Mouse (Mus musculus) forebrain, embryonic 14.5 days (tissue): ENCODE measurements at regions not wholly inside any gene's neighbourhood (a gene's known extent, or its start where the extent isn't known, plus 50 kb on each side); places are given as distances from the start of the nearest gene placed in this dataset.

ENCODE experiments used
- ATAC-seq: fragments of 200-750 bp; cut with Nextera tagmentation; 2 replicates; pipeline ENCODE4 v1.8.0; 2017; ENCODE audit warnings: mild to moderate bottlenecking, moderate library complexity
- DNase-seq: peaks from one replicate; pipeline ENCODE4 v3.0.0-alpha.2; 2015; ENCODE audit warnings: low spot score
- H3K27ac ChIP-seq: fragments of 300-500 bp; sonication (generic); 2 replicates; pipeline ENCODE4 v1.5.1; 2014; ENCODE audit warnings: low read depth, mild to moderate bottlenecking, control low read depth, low read length, moderate library complexity
- H3K27me3 ChIP-seq: fragments of 300-500 bp; sonication (generic); replicated peaks from 2 replicates; pipeline ENCODE4 v1.6.1; 2014; ENCODE audit warnings: low read length, control low read depth, mixed read lengths; ENCODE audit not compliant: control insufficient read depth, insufficient read depth
- H3K36me3 ChIP-seq: fragments of 300-500 bp; sonication (generic); 2 replicates; pipeline ENCODE4 v1.6.1; 2014; ENCODE audit warnings: low read length, control low read depth; ENCODE audit not compliant: control insufficient read depth, insufficient read depth
- H3K4me1 ChIP-seq: fragments of 300-500 bp; sonication (generic); 2 replicates; pipeline ENCODE4 v1.6.1; 2014; ENCODE audit warnings: antibody characterized with exemption, low read length, control low read depth; ENCODE audit not compliant: control insufficient read depth, insufficient read depth
- H3K4me2 ChIP-seq: fragments of 300-500 bp; sonication (generic); 2 replicates; pipeline ENCODE4 v1.6.1; 2014; ENCODE audit warnings: mild to moderate bottlenecking, control low read depth, low read length
- H3K4me3 ChIP-seq: fragments of 300-500 bp; sonication (generic); 2 replicates; pipeline ENCODE4 v1.5.1; 2014; ENCODE audit warnings: low read depth, low read length, control low read depth
- H3K9ac ChIP-seq: fragments of 300-500 bp; sonication (generic); 2 replicates; pipeline ENCODE4 v1.6.1; 2014; ENCODE audit warnings: mild to moderate bottlenecking, low read length, control low read depth, moderate library complexity
- H3K9me3 ChIP-seq: fragments of 300-500 bp; sonication (generic); replicated peaks from 2 replicates; pipeline ENCODE4 v1.6.1; 2016; ENCODE audit warnings: low read length, control low read depth, mixed read lengths; ENCODE audit not compliant: control insufficient read depth
- WGBS: fragments of 180-500 bp; shearing (Covaris S2); extraction: QIAGEN DNeasy Blood & Tissue Kit; methylation state at CpG from one replicate; pipeline ENCODE4 v1.1.7; 2014; 5-methylcytosine and 5-hydroxymethylcytosine counted together

DNA sequence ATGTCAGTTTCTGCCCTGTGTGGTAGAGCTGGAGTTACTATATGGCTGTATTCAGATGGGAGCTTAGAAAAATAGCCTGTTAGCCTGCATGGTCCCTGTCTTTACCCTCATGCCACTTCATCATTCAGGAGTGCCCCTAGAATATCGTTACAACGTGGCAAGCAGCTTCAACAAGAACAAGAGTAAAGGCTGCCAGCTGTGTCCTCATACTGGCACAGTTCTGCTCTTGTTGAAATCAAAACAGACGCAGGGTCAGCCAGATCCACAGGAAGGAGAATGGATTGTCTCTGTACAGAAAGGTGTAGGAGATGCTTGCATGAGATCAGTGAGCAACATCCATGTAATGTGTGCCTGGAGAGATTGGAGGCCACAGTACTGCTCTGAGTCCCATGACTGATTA is 122.4 kb upstream of the Jade1 start:
- Histone ChIP-seq H3K27me3 (no peaks in the 10 kb centered on the region), H3K36me3 (no peaks in the 10 kb centered on the region), H3K4me2 (no peak overlapping the region), H3K4me3 (no peak overlapping the region), H3K9ac (no peak overlapping the region), H3K9me3 (no peaks in the 10 kb centered on the region), H3K27ac (no peak overlapping the region), H3K4me1 (no peaks in the 10 kb centered on the region)
- WGBS: 80% methylated on average over 3 of the region's 3 CpGs
- ATAC-seq: no peak
- DNase-seq: no peak

DNA sequence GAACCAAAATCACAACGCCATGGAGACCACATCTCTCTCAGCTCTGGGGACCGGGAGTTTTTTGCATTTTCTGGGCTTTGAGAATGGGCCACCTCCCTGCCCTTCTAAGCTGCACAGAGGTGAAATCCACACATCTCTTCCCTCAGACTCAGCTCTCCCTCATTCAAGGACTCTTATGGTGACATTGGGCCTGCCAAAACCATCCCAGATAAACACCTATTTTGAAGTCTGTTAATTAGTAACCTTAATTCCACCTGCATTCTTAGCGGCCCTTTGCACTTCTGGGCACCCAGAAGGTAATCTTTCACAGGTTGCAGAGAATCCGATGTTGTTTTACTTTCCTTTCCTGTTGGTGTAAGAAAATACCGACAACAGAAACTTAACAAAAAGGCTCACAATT is 123.2 kb upstream of the Jade1 start:
- no peak overlapping the region for H3K4me3 ChIP-seq
- no peaks in the 10 kb centered on the region for H3K36me3 ChIP-seq
- H3K9ac ChIP-seq: no peak overlapping the region
- ATAC-seq (no peak), DNase-seq (no peak)
- no peak overlapping the region for H3K4me2 ChIP-seq
- H3K4me1 ChIP-seq: no peaks in the 10 kb centered on the region
- H3K27me3 ChIP-seq: no peaks in the 10 kb centered on the region
- WGBS: 86% methylated on average over 5 of the region's 5 CpGs
- no peaks in the 10 kb centered on the region for H3K9me3 ChIP-seq
- H3K27ac ChIP-seq: no peak overlapping the region

DNA sequence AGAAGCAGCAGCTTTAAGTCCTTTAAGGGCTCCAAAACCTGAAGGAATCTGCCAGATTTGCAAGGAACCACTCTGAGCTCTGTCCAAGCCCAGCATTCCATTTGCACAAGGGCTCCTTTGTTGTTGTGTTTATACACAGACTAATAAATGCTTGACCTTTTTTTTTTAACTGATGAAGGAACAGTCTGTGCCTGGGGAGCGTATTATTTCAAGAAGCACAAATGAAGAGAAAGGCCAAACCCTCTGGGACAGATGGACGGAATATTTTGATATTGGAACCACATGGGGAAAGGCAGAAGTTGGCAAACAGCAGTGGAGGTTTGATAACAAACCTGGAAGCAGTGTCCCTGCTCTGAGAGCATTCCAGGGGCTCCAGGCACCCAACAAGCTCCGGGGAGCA is 125.3 kb upstream of the Jade1 start:
- WGBS: 62% methylated on average over 3 of the region's 3 CpGs
- no peak for DNase-seq
- Histone ChIP-seq H3K27me3 (no peaks in the 10 kb centered on the region), H3K36me3 (no peaks in the 10 kb centered on the region), H3K4me3 (no peak overlapping the region), H3K27ac (no peak overlapping the region), H3K4me2 (no peak overlapping the region), H3K9me3 (no peaks in the 10 kb centered on the region), H3K9ac (no peak overlapping the region), H3K4me1 (no peaks in the 10 kb centered on the region)
- ATAC-seq: no peak

DNA sequence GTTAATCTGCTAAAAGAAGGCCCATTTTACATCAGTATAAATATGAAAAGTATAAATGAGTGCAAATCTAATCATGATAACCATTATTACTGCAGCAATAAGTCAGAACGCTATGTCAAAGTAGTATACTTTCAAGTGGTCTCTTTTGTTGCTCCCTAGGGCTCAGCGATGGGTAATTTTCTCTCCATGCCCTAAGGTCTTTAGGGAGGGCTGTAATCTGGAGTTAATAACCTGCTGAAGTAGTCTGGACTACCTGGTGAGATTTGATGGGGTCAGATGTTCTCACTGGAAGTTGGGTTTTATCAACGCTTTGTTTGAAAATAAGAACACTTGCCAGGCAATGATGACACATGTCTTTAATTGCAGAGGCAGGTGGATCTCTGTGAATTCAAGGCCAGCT is 128.6 kb upstream of the Jade1 start:
- WGBS: 88% methylated on average over 3 of the region's 3 CpGs
- no peak overlapping the region for H3K4me2 ChIP-seq
- DNase-seq: no peak
- H3K4me3 ChIP-seq: no peak overlapping the region
- H3K9me3 ChIP-seq: no peaks in the 10 kb centered on the region
- H3K27me3 ChIP-seq: no peaks in the 10 kb centered on the region
- 0 out of 2 replicates have a peak, but pooled peaks cover 4% of the 10 kb centered on the region for H3K4me1 ChIP-seq
- no peaks in the 10 kb centered on the region for H3K36me3 ChIP-seq
- no peak overlapping the region for H3K9ac ChIP-seq
- H3K27ac ChIP-seq: no peak overlapping the region
- ATAC-seq: no peak

DNA sequence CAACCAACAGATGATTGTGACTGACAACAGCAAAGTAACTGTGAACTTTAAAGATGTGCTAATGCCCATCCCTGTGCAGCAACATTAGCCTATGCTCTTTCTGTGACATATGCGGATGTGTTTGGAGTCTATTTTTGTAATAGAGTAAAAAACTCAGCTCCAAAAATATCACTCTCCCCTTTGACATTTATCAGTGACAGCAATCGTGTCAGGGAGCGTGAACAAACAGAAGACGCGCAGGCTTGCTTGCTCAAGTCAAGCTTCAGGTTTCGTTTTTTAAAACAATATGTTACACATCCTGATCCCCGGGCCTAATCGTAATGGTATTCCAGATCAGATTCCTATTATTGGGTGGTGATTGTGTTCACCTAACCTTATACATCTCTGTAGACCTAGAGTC is 129.7 kb upstream of the Jade1 start:
- H3K4me1 ChIP-seq: 0 out of 2 replicates have a peak, but pooled peaks cover 4% of the 10 kb centered on the region
- H3K9ac ChIP-seq: no peak overlapping the region
- H3K27ac ChIP-seq: no peak overlapping the region
- H3K4me2 ChIP-seq: no peak overlapping the region
- ATAC-seq: no peak
- no peaks in the 10 kb centered on the region for H3K9me3 ChIP-seq
- no peak overlapping the region for H3K4me3 ChIP-seq
- DNase-seq: no peak
- WGBS: 92% methylated on average over 8 of the region's 8 CpGs
- H3K36me3 ChIP-seq: no peaks in the 10 kb centered on the region
- no peaks in the 10 kb centered on the region for H3K27me3 ChIP-seq

DNA sequence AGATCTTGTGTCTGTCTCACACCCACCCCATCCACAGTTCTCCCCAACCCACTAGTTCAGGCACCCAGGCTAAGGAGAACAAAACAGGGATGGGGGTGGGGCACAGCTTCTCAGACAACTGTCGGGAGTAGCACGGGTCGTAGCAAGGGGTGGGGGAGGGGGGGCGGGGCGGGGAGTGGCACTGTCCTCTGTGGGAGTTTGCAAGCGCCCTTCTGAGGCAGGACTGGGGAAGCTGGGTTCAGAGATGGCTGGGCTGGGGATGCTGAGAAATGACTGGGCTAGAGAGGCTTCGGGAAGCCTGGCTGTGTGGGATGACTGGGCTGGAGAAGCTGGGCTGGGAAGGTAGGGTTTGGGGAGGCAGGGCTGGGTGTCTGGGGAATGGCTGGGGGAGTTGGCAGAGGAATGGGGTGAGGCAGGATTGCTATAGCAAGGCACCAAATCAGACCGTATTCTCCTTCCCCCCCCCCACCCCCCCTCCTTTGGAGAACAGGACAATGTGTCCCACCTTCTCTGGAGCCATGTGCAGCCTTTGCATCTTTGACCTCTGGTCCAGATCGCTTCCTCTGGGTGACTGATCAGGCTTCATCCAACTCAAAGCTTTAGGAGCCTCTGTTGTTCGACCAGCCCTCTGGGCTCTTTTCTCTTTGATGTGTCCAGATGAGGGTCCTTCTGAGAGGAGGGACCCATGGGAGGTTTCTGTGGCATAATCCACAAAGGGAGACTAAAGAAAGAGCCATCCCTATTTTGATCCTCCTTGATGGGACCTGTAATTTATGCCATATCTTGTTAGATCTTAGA is 131.2 kb upstream of the Jade1 start:
- H3K9me3 ChIP-seq: no peaks in the 10 kb centered on the region
- WGBS: 24% methylated on average over 9 of the region's 10 CpGs
- no peak overlapping the region for H3K4me2 ChIP-seq
- 0 out of 2 replicates have a peak, but pooled peaks cover 4% of the 10 kb centered on the region for H3K4me1 ChIP-seq
- DNase-seq: no peak
- H3K27ac ChIP-seq: no peak overlapping the region
- ATAC-seq: peak; percentile 32; the same call in 1 of the 2 replicates
- H3K4me3 ChIP-seq: no peak overlapping the region
- no peak overlapping the region for H3K9ac ChIP-seq
- no peaks in the 10 kb centered on the region for H3K27me3 ChIP-seq
- no peaks in the 10 kb centered on the region for H3K36me3 ChIP-seq

DNA sequence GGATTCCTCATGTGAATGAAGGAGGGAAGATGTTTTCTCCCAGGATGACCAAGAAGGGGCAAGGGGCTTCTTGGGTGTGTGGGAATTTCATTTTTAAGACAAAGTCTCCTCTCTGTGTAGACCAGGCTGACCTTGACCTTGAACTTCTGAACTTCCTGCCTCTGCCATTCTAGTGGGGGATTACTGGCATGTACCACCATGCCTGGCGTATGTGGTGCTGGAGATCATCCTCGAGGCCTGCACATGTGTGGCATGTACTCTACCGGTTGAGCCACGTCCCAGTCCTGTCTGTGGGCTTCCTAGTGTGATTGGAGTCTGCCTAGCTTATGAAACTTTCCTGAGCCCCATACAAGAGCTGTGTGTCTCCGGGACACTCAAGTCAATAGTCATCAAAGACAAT is 131.9 kb upstream of the Jade1 start:
- Histone ChIP-seq H3K36me3 (no peaks in the 10 kb centered on the region), H3K9ac (no peak overlapping the region), H3K27ac (no peak overlapping the region), H3K27me3 (no peaks in the 10 kb centered on the region), H3K4me3 (no peak overlapping the region), H3K4me2 (no peak overlapping the region), H3K4me1 (0 out of 2 replicates have a peak, but pooled peaks cover 4% of the 10 kb centered on the region), H3K9me3 (no peaks in the 10 kb centered on the region)
- no peak for DNase-seq
- WGBS: 80% methylated on average over 5 of the region's 5 CpGs
- no peak for ATAC-seq

DNA sequence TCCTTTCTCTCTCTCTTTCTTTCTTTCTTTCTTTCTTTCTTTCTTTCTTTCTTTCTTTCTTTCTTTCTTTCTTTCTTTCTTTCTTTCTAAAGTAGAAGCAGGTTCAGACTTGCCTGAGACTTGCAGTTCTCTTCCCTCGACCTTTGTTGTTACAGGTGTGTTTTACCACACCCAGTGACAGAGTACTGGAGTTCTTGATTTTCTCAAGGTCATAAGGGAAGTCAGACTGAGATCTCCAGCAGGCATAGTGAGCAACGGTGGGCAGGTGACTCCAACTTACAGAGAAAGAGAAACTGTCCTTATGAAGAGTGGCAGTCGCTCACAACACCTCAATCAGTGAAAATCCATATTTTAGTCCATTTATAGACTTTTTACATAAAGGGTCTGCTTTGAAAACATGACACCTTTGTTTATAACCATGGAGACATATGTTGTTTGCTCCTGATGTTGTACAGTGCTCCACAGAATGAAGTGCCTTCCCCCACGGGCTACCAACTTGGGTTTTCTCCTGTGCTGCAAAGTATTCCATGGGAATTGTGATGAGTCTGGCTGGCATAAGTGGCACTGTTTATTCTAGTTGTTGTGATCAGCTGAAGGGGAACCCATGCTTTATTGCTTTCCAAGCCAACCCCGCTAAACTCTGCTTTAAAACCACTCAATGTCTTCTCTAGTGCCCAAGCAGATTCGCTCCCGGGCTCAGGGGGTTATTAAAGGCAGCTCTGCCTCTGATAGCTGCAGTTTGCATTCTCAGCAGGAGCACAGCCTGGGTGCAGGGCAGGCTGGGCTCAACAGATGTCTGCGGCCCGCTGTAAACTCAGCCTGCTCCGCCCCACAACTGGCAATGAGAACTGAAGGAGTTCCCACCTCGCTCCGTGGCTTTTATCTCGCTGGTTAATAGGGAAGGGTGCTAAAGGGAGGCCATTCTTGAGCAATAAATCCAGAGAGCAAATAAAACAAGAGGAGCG is 132.6 kb upstream of the Jade1 start:
- Histone ChIP-seq H3K27ac (no peak overlapping the region), H3K4me2 (no peak overlapping the region), H3K9me3 (no peaks in the 10 kb centered on the region), H3K27me3 (no peaks in the 10 kb centered on the region), H3K4me3 (no peak overlapping the region), H3K36me3 (no peaks in the 10 kb centered on the region), H3K4me1 (0 out of 2 replicates have a peak, but pooled peaks cover 4% of the 10 kb centered on the region), H3K9ac (no peak overlapping the region)
- DNase-seq (peak; percentile 23), ATAC-seq (no peak)
- 27% methylated on average over 14 of the region's 14 CpGs for WGBS
